ENCODE assay signal across 23 mouse cellular contexts in genomic region chr11:87866891-87867290, GRCm38 (mm10). TPM values are rescaled to one million over a fixed set of nuclear protein-coding genes. Genes with fewer than 3 reads are reported as not detected.
A peak's percentile ranks its signal among the peaks of the same experiment; 100 is the strongest.
DNase-seq lines count a peak whose midpoint lies in the region; ATAC-seq and TF ChIP-seq lines count a peak whose summit lies in the region.
"Not testable (repeated sequence)": the region's sequence is repeated elsewhere in the genome, so short reads cannot be mapped to it uniquely, and the experiment has no call there.
"Had no signal": no experiment of that assay in that cellular context is flagged by ENCODE, and none has a peak within 500 bp of the region (broad histone marks: within the 10 kb centered on the region; RNA-seq: fewer than 3 reads in every experiment).

No protein-coding gene starts in this region.

- H3K9ac ChIP-seq in stomach, postnatal 0 days (ENCODE audit: low read length) = not testable (repeated sequence)

- H3K27me3 ChIP-seq in stomach, postnatal 0 days (ENCODE audit: control insufficient read depth, insufficient read depth, low read length) = not testable (repeated sequence)

- WGBS in stomach, postnatal 0 days = 67% methylated on average over 1 of the region's 2 CpGs

- not testable (repeated sequence) for H3K9me3 ChIP-seq in stomach, postnatal 0 days (ENCODE audit: control insufficient read depth, low read length)

- H3K4me1 ChIP-seq in stomach, postnatal 0 days (replicated peaks; ENCODE audit: control insufficient read depth, insufficient read depth) = not testable (repeated sequence)

- H3K27ac ChIP-seq in stomach, postnatal 0 days (replicated peaks) = not testable (repeated sequence)

- peak; percentile 43 for TF ChIP-seq CTCF in stomach, postnatal 0 days (IDR thresholded peaks at IDR 0.05; ENCODE audit: low read depth)

- not testable (repeated sequence) for H3K4me3 ChIP-seq in stomach, postnatal 0 days (ENCODE audit: low read depth, low read length)

- not testable (repeated sequence) for H3K4me2 ChIP-seq in stomach, postnatal 0 days (replicated peaks; ENCODE audit: low read depth)

- not testable (repeated sequence) for TF ChIP-seq EP300 in stomach, postnatal 0 days (optimal IDR thresholded peaks at IDR 0.05)

- not testable (repeated sequence) for H3K36me3 ChIP-seq in stomach, postnatal 0 days (ENCODE audit: control insufficient read depth, insufficient read depth, low read length)

- DNase-seq in A20 (ENCODE audit: low read depth, low spot score) = peak; percentile 30
- peak; percentile 25 for DNase-seq in T-cell, adult 2 months (ENCODE audit: low spot score)
- DNase-seq in cerebellum, postnatal 10 days = peak; percentile 59 to 68
- DNase-seq in induced T-regulatory cell, adult 2 months (ENCODE audit: low read depth) = peak; percentile 27
- DNase-seq in layer of hippocampus, postnatal 10 days (ENCODE audit: low spot score in 2 of 2) = peak; percentile 23 to 24
- DNase-seq in lung, postnatal 10 days = peak; percentile 24
- not testable (repeated sequence) for DNase-seq in stomach, postnatal 0 days (ENCODE audit: low spot score)

- not testable (repeated sequence) for ATAC-seq in stomach, postnatal 0 days (ENCODE audit: low FRiP score, low TSS enrichment)

RNA-seq across cellular contexts. Expression of gene Epx, which starts 8.4 kb away (rescaled TPM):
- total RNA-seq in layer of hippocampus, postnatal 10 days (2021) = under 1 TPM; 0.25 to 0.96 TPM
- 0.10 and 0.12 TPM in 2 replicates for polyA plus RNA-seq in stomach, postnatal 0 days (2015; fragmentation: Nextera tagmentation; extraction: Ambion mirVana)
- total RNA-seq: gastrocnemius, adult 18-20 months; gastrocnemius, postnatal 4 days; neutrophil, adult 5-6 weeks had no signal
- polyA plus RNA-seq: CD4-positive, CD25-positive, alpha-beta regulatory T cell, adult 4 months; hindbrain, embryonic 10.5 days had no signal

RNA-seq across cellular contexts. Expression of gene Mks1, which starts 13.9 kb away (rescaled TPM):
- total RNA-seq in layer of hippocampus, postnatal 10 days (2021) = 1 to 10 TPM; 7.0 to 7.2 TPM
- polyA plus RNA-seq in stomach, postnatal 0 days (2015; fragmentation: Nextera tagmentation; extraction: Ambion mirVana) = 4.3 and 4.5 TPM in 2 replicates

RNA-seq across cellular contexts. Expression of gene Olfr462, which starts 25.2 kb away (rescaled TPM):
- not detected for total RNA-seq in layer of hippocampus, postnatal 10 days (2021)
- 0.06 TPM in 1 of 2 replicates, not detected in the other for polyA plus RNA-seq in stomach, postnatal 0 days (2015; fragmentation: Nextera tagmentation; extraction: Ambion mirVana)
- total RNA-seq: gastrocnemius, adult 18-20 months; gastrocnemius, postnatal 4 days; layer of hippocampus, postnatal 14 days; left cerebral cortex, postnatal 14 days; megakaryocyte-erythroid progenitor cell, adult 5-6 weeks; neutrophil, adult 5-6 weeks had no signal
- polyA plus RNA-seq: brain, embryonic 14.5 days; CD4-positive, CD25-positive, alpha-beta regulatory T cell, adult 4 months; embryonic facial prominence, embryonic 15.5 days; heart, embryonic 10.5 days; heart, postnatal 0 days; hindbrain, embryonic 10.5 days; limb, embryonic 14.5 days; liver, embryonic 15.5 days; midbrain, embryonic 15.5 days; stomach, embryonic 15.5 days had no signal

RNA-seq across cellular contexts. Expression of gene Olfr463, which starts 30.3 kb away (rescaled TPM):
- not detected for total RNA-seq in layer of hippocampus, postnatal 10 days (2021)
- not detected in 2 replicates for polyA plus RNA-seq in stomach, postnatal 0 days (2015; fragmentation: Nextera tagmentation; extraction: Ambion mirVana)
- total RNA-seq: gastrocnemius, adult 18-20 months; gastrocnemius, postnatal 4 days; layer of hippocampus, postnatal 14 days; left cerebral cortex, postnatal 14 days; megakaryocyte-erythroid progenitor cell, adult 5-6 weeks; neutrophil, adult 5-6 weeks had no signal
- polyA plus RNA-seq: CD4-positive, CD25-positive, alpha-beta regulatory T cell, adult 4 months; embryonic facial prominence, embryonic 15.5 days; heart, embryonic 10.5 days; heart, postnatal 0 days; hindbrain, embryonic 10.5 days; limb, embryonic 14.5 days; liver, embryonic 15.5 days; midbrain, embryonic 15.5 days; stomach, embryonic 15.5 days had no signal

RNA-seq across cellular contexts. Expression of gene Lpo, which starts 38.8 kb away (rescaled TPM):
- total RNA-seq in layer of hippocampus, postnatal 10 days (2021) = under 1 TPM; 0.62 to 0.87 TPM
- 0.41 and 0.69 TPM in 2 replicates for polyA plus RNA-seq in stomach, postnatal 0 days (2015; fragmentation: Nextera tagmentation; extraction: Ambion mirVana)
- total RNA-seq: gastrocnemius, adult 18-20 months; gastrocnemius, postnatal 4 days; megakaryocyte-erythroid progenitor cell, adult 5-6 weeks; neutrophil, adult 5-6 weeks had no signal
- polyA plus RNA-seq: CD4-positive, CD25-positive, alpha-beta regulatory T cell, adult 4 months; heart, postnatal 0 days had no signal
